Mouse (Mus musculus): ENCODE data around the gene Npas2. TPM values are rescaled to one million over a fixed set of nuclear protein-coding genes. Genes with fewer than 3 reads are reported as not detected.

Gene Npas2
- polyA plus RNA-seq, 1 experiment from 2014 or later: 0.27 TPM

DNA sequence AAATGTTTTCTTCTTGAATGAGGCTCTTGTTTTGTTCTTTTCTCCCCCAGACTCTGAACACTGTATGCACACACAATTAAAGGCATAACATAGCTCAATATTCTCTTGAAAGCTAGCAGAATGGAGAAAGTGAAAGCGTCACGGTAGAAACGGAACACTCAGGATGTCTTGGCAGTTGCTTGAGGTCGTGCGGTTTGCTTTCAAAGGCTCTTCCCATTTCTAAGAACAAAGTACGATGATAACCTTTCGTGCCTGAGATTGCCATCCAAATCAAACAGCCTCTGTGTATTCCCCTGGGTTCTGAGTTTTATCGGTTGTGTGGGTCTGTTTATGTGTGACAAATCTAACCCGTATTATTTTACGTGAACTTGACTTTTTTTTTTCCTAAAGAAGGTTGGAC, 11.5 kb downstream of the Npas2 start:
- H3K36me3 ChIP-seq (ENCODE audit: control insufficient read depth, insufficient read depth, low read length): no peaks in the 10 kb centered on the region
- H3K9ac ChIP-seq (ENCODE audit: low read length): no peak overlapping the region
- DNase-seq (ENCODE audit: low spot score) (no peak), ATAC-seq (no peak)
- 85% methylated on average over 10 of the region's 10 CpGs for WGBS
- H3K4me3 ChIP-seq (ENCODE audit: low read depth, low read length): no peak overlapping the region
- H3K4me2 ChIP-seq (ENCODE audit: low read length): no peak overlapping the region
- H3K27me3 ChIP-seq (replicated peaks; ENCODE audit: control insufficient read depth, insufficient read depth, low read length): no peaks in the 10 kb centered on the region
- no peak overlapping the region for H3K27ac ChIP-seq (ENCODE audit: low read depth, low read length)
- no peaks in the 10 kb centered on the region for H3K9me3 ChIP-seq (replicated peaks; ENCODE audit: control insufficient read depth, low read length)
- H3K4me1 ChIP-seq (ENCODE audit: control insufficient read depth, insufficient read depth, low read length): no peaks in the 10 kb centered on the region

DNA sequence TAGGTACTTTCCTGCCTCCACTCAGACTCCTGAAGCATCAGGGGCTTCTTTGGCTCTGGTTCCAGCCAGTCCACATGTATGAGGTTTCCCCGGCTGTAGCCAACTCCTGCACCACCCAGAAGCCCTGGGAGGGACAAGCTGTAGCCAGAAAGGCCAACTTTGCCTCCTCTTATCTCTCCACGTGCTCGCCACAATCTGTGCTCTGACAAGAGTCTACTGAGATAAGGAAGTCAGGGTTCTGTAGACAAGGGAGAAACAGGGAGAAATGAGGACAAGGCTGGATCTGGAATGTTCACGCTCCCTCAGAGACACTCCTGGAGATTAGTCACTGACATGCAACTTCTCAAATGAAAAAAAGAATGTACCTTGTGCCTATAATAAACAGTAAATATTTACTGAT, 12.2 kb downstream of the Npas2 start:
- no peaks in the 10 kb centered on the region for H3K27me3 ChIP-seq (replicated peaks; ENCODE audit: control insufficient read depth, insufficient read depth, low read length)
- H3K9me3 ChIP-seq (replicated peaks; ENCODE audit: control insufficient read depth, low read length): no peaks in the 10 kb centered on the region
- no peak overlapping the region for H3K4me3 ChIP-seq (ENCODE audit: low read depth, low read length)
- no peaks in the 10 kb centered on the region for H3K4me1 ChIP-seq (ENCODE audit: control insufficient read depth, insufficient read depth, low read length)
- ATAC-seq (no peak), DNase-seq (ENCODE audit: low spot score) (no peak)
- H3K4me2 ChIP-seq (ENCODE audit: low read length): no peak overlapping the region
- H3K36me3 ChIP-seq (ENCODE audit: control insufficient read depth, insufficient read depth, low read length): no peaks in the 10 kb centered on the region
- H3K27ac ChIP-seq (ENCODE audit: low read depth, low read length): no peak overlapping the region
- no peak overlapping the region for H3K9ac ChIP-seq (ENCODE audit: low read length)
- WGBS: 87% methylated on average over 4 of the region's 4 CpGs

DNA sequence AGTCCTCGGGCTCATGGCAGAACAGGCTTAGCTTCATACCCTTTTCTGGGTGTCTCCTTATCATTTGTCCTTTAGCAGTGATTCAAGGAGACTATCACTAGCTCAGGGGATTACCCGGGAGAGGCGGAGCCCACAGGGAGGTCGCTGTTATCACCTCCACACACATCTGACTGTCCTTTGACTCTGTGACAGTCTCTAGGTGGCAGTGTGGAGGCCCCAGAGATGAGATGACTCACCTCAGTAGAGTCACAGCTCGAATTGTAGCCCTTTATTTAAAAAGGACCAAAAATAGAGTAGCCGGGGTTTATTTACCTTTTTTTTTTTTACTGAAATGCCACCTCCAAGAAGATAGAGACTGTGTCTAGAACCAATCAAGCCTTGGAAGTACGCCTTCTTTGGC, 13.4 kb downstream of the Npas2 start:
- H3K4me1 ChIP-seq (ENCODE audit: control insufficient read depth, insufficient read depth, low read length): no peaks in the 10 kb centered on the region
- DNase-seq (ENCODE audit: low spot score) (no peak), ATAC-seq (no peak)
- no peak overlapping the region for H3K4me3 ChIP-seq (ENCODE audit: low read depth, low read length)
- no peak overlapping the region for H3K27ac ChIP-seq (ENCODE audit: low read depth, low read length)
- no peak overlapping the region for H3K4me2 ChIP-seq (ENCODE audit: low read length)
- no peak overlapping the region for H3K9ac ChIP-seq (ENCODE audit: low read length)
- no peaks in the 10 kb centered on the region for H3K36me3 ChIP-seq (ENCODE audit: control insufficient read depth, insufficient read depth, low read length)
- H3K27me3 ChIP-seq (replicated peaks; ENCODE audit: control insufficient read depth, insufficient read depth, low read length): no peaks in the 10 kb centered on the region
- no peaks in the 10 kb centered on the region for H3K9me3 ChIP-seq (replicated peaks; ENCODE audit: control insufficient read depth, low read length)
- WGBS: 38% methylated on average over 7 of the region's 7 CpGs

DNA sequence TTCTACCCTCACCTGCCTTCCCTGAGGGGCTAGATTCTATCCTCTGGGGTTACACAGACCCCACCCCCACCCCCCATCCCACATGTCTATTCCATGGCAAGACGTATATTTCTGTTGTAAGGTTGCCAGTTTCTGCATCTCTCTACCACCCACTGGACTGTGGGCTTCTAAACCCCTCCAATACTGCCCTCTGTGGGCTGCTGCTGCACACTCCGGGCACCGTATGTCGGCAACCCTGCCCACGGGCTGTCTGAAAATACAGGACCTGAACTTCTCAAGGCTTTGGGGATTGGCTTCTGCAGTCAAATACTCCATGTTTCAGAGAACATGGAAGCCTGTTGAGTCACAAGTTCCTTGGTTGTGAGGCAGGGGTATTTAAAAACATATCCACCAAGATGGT, 17.4 kb downstream of the Npas2 start:
- DNase-seq (ENCODE audit: low spot score): no peak
- ATAC-seq: no peak

DNA sequence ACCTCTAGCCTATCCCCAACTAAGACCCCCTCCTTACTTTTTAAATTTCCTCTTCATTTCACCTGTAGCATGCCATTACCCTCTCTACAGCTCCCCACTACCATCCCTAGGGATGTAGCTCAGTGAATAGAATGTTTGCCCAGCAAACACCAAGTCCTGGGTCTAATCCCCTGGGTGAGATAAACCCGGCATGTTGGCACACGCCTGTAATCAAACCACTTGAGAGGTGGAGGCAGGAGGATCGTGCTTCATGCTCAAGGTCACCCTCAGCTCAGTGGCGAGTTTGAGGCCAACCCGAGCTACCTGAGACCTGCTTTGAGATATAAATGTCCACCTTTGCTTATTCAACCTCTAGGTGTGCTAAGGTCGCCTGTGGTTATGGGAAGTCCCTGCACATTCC, 19.5 kb downstream of the Npas2 start:
- no peaks in the 10 kb centered on the region for H3K9me3 ChIP-seq (replicated peaks; ENCODE audit: control insufficient read depth, low read length)
- ATAC-seq (no peak), DNase-seq (ENCODE audit: low spot score) (no peak)
- WGBS: 90% methylated on average over 6 of the region's 6 CpGs
- no peaks in the 10 kb centered on the region for H3K4me1 ChIP-seq (ENCODE audit: control insufficient read depth, insufficient read depth, low read length)
- H3K4me3 ChIP-seq (ENCODE audit: low read depth, low read length): no peak overlapping the region
- H3K4me2 ChIP-seq (ENCODE audit: low read length): no peak overlapping the region
- no peak overlapping the region for H3K27ac ChIP-seq (ENCODE audit: low read depth, low read length)
- no peak overlapping the region for H3K9ac ChIP-seq (ENCODE audit: low read length)
- H3K27me3 ChIP-seq (replicated peaks; ENCODE audit: control insufficient read depth, insufficient read depth, low read length): no peaks in the 10 kb centered on the region
- no peaks in the 10 kb centered on the region for H3K36me3 ChIP-seq (ENCODE audit: control insufficient read depth, insufficient read depth, low read length)

More for the DNA sequence above, 17.4 kb downstream of the Npas2 start:
- no peak overlapping the region for H3K4me2 ChIP-seq (ENCODE audit: low read length)
- no peaks in the 10 kb centered on the region for H3K36me3 ChIP-seq (ENCODE audit: control insufficient read depth, insufficient read depth, low read length)
- no peak overlapping the region for H3K4me3 ChIP-seq (ENCODE audit: low read depth, low read length)
- no peaks in the 10 kb centered on the region for H3K9me3 ChIP-seq (replicated peaks; ENCODE audit: control insufficient read depth, low read length)
- no peaks in the 10 kb centered on the region for H3K4me1 ChIP-seq (ENCODE audit: control insufficient read depth, insufficient read depth, low read length)
- no peak overlapping the region for H3K9ac ChIP-seq (ENCODE audit: low read length)
- no peaks in the 10 kb centered on the region for H3K27me3 ChIP-seq (replicated peaks; ENCODE audit: control insufficient read depth, insufficient read depth, low read length)
- no peak overlapping the region for H3K27ac ChIP-seq (ENCODE audit: low read depth, low read length)
- 75% methylated on average over 5 of the region's 5 CpGs for WGBS

DNA sequence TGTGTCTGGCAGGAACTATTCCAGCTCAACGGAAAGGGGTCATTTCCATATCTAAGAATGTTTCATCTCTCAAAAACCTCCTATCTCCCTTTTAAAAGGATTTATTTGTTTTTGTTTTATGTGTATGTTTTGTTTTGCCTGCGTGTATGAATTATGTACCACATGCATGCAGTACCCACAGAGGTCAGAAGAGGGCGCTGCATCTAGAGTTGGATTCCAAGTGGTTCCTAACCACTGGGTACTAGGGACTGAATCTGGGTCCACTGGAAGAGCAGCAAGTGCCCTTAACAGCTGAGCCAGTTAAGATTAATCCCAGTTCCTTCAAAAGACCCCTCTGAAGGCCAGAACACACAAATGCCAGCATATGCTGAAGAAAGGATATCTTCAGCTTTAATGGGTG, 24.1 kb downstream of the Npas2 start:
- no peak for DNase-seq (ENCODE audit: low spot score)
- ATAC-seq: no peak
- 77% methylated on average over 3 of the region's 3 CpGs for WGBS
- no peak overlapping the region for H3K27ac ChIP-seq (ENCODE audit: low read depth, low read length)
- no peak overlapping the region for H3K9ac ChIP-seq (ENCODE audit: low read length)
- H3K4me1 ChIP-seq (ENCODE audit: control insufficient read depth, insufficient read depth, low read length): no peaks in the 10 kb centered on the region
- H3K27me3 ChIP-seq (replicated peaks; ENCODE audit: control insufficient read depth, insufficient read depth, low read length): no peaks in the 10 kb centered on the region
- H3K4me3 ChIP-seq (ENCODE audit: low read depth, low read length): no peak overlapping the region
- H3K36me3 ChIP-seq (ENCODE audit: control insufficient read depth, insufficient read depth, low read length): no peaks in the 10 kb centered on the region
- H3K9me3 ChIP-seq (replicated peaks; ENCODE audit: control insufficient read depth, low read length): no peaks in the 10 kb centered on the region
- H3K4me2 ChIP-seq (ENCODE audit: low read length): no peak overlapping the region

DNA sequence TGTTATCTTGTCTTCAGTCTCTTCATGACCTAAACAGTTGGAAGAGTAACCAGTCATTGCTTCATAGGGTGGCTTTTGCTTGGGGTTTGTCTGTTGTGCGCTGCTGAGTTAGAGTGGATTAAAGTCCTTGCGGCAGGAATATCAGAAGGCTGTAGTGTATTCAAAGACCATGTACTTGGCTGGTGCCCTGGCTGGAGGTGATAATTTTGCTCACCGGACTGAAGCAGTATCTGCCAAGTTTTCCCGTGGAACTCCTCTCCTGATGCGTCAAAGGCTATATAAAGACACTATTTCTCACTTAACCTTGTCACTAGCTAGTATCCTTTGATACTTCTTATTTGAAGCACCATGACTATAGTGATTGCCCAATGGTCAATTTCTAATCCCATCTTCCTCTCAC, 34.9 kb downstream of the Npas2 start:
- ATAC-seq: no peak
- DNase-seq (ENCODE audit: low spot score): no peak
- no peak overlapping the region for H3K9ac ChIP-seq (ENCODE audit: low read length)
- H3K4me1 ChIP-seq (ENCODE audit: control insufficient read depth, insufficient read depth, low read length): no peaks in the 10 kb centered on the region
- H3K4me2 ChIP-seq (ENCODE audit: low read length): no peak overlapping the region
- no peak overlapping the region for H3K27ac ChIP-seq (ENCODE audit: low read depth, low read length)
- H3K4me3 ChIP-seq (ENCODE audit: low read depth, low read length): no peak overlapping the region
- H3K27me3 ChIP-seq (replicated peaks; ENCODE audit: control insufficient read depth, insufficient read depth, low read length): no peaks in the 10 kb centered on the region
- no peaks in the 10 kb centered on the region for H3K9me3 ChIP-seq (replicated peaks; ENCODE audit: control insufficient read depth, low read length)
- WGBS: 94% methylated on average over 5 of the region's 5 CpGs
- no peaks in the 10 kb centered on the region for H3K36me3 ChIP-seq (ENCODE audit: control insufficient read depth, insufficient read depth, low read length)

DNA sequence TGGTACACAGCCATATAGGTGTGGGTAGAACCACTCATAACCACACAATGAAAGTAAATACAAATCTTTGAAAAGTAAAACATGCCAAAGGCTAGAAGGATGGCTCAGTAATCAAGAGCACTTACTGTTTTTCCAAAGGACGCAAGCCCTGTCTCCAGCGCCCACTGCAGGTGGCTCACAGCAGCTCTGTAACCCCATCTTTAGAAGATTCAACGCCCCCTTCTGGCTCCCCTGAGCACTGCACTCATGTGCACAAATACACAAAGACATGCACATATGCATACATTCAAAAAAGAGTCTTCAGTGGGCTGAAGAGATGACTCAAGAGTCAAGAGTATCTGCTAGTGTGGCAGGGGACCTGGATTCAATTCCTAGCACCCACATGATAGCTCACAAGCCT, 36.5 kb downstream of the Npas2 start:
- Histone ChIP-seq H3K27ac (ENCODE audit: low read depth, low read length) (no peak overlapping the region), H3K9ac (ENCODE audit: low read length) (no peak overlapping the region), H3K4me3 (ENCODE audit: low read depth, low read length) (no peak overlapping the region), H3K4me1 (ENCODE audit: control insufficient read depth, insufficient read depth, low read length) (no peaks in the 10 kb centered on the region), H3K36me3 (ENCODE audit: control insufficient read depth, insufficient read depth, low read length) (no peaks in the 10 kb centered on the region), H3K9me3 (replicated peaks; ENCODE audit: control insufficient read depth, low read length) (no peaks in the 10 kb centered on the region), H3K4me2 (ENCODE audit: low read length) (no peak overlapping the region), H3K27me3 (replicated peaks; ENCODE audit: control insufficient read depth, insufficient read depth, low read length) (no peaks in the 10 kb centered on the region)
- DNase-seq (ENCODE audit: low spot score) (no peak), ATAC-seq (no peak)
- 69% methylated on average over 3 of the region's 3 CpGs for WGBS

DNA sequence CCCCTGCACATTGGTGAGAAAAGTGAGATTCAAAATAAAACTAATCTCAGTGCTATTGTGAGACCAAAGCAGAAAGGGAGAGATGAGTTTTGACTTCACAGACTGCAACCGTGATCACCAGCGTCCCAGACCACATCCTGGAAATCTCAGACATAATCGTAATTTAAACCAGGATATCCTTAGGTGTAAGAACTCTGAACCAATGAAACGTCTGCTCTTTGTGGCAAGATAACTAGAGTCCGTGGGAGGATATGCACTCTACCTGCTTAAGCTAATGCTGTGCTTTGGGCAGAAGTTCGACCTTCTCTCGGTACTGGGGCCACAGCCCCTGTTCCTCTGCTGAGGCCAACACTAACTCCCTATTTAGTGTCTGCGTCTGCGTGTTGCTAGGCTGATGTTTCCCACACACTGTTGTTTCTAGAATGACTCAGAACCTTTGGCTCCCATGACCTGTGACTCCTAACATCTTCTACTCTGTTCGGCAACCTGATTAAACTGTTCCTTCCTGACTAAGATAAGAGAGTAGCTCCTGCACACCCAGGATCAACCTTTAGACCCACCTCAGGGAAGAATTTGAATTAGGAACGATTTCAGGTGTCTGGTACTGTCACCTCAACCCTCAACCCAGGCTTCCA, 41.4 kb downstream of the Npas2 start:
- WGBS: 90% methylated on average over 11 of the region's 11 CpGs
- ATAC-seq (no peak), DNase-seq (ENCODE audit: low spot score) (no peak)
- Histone ChIP-seq H3K36me3 (ENCODE audit: control insufficient read depth, insufficient read depth, low read length) (no peaks in the 10 kb centered on the region), H3K27ac (ENCODE audit: low read depth, low read length) (no peak overlapping the region), H3K4me1 (ENCODE audit: control insufficient read depth, insufficient read depth, low read length) (no peaks in the 10 kb centered on the region), H3K27me3 (replicated peaks; ENCODE audit: control insufficient read depth, insufficient read depth, low read length) (no peaks in the 10 kb centered on the region), H3K9ac (ENCODE audit: low read length) (no peak overlapping the region), H3K4me3 (ENCODE audit: low read depth, low read length) (no peak overlapping the region), H3K4me2 (ENCODE audit: low read length) (no peak overlapping the region), H3K9me3 (replicated peaks; ENCODE audit: control insufficient read depth, low read length) (no peaks in the 10 kb centered on the region)

Measured in forebrain, embryonic 14.5 days (tissue).